Mouse (Mus musculus): ENCODE results near the gene Fam71e1. TPM values are rescaled to one million over a fixed set of nuclear protein-coding genes. Genes with fewer than 3 reads are reported as not detected.
A peak's percentile ranks its signal among the peaks of the same experiment; 100 is the strongest.

Gene Fam71e1
- polyA plus RNA-seq (2014; fragmentation: Nextera tagmentation; extraction: Ambion mirVana), result 8.7 and 9.2 TPM in 2 replicates

- H3K9me3 ChIP-seq (ENCODE audit: control insufficient read depth, low read length), result no peaks in the 10 kb centered on the region
- peaks cover 9% of the 10 kb centered on the region; the same call in 1 of the 2 replicates for H3K27me3 ChIP-seq (ENCODE audit: control insufficient read depth, insufficient read depth, low read length)
- H3K4me3 ChIP-seq (ENCODE audit: control insufficient read depth in 1 of 2, insufficient read depth in 1 of 2, low read depth in 1 of 2, low read length in 2 of 2), result peak within 1 kb of the TSS; percentile 69 to 76
- peak within 1 kb of the TSS; percentile 85 for H3K4me2 ChIP-seq (ENCODE audit: low read length)
- under 1% methylated on average over 58 of the region's 58 CpGs for WGBS
- peak; percentile 91 for ATAC-seq (ENCODE audit: insufficient number of reproducible peaks, insufficient read depth, low FRiP score, low read depth)
- peaks cover 31% of the 10 kb centered on the region for H3K36me3 ChIP-seq (ENCODE audit: control insufficient read depth, insufficient read depth, low read length)
- H3K9ac ChIP-seq (ENCODE audit: low read length), result peak within 1 kb of the TSS; percentile 83
- peak within 1 kb of the TSS; percentile 79 to 91 for H3K27ac ChIP-seq (replicated peaks in 1 of 2; ENCODE audit: control insufficient read depth in 1 of 2, insufficient read depth in 1 of 2, low read depth in 2 of 2, low read length in 2 of 2)
- peaks cover 7 to 8% of the 10 kb centered on the region in 2 experiments for H3K4me1 ChIP-seq (ENCODE audit: control insufficient read depth in 2 of 2, insufficient read depth in 2 of 2, low read length in 2 of 2)
Measured at GRCm38 (mm10) chr7:44495992-44496770, at the start of gene Fam71e1, which contains the start of gene Emc10. Gene Fam71e1, plus strand, starts transcription at chr7:44496581. Gene Emc10, minus strand, starts transcription at chr7:44496529.

DNA sequence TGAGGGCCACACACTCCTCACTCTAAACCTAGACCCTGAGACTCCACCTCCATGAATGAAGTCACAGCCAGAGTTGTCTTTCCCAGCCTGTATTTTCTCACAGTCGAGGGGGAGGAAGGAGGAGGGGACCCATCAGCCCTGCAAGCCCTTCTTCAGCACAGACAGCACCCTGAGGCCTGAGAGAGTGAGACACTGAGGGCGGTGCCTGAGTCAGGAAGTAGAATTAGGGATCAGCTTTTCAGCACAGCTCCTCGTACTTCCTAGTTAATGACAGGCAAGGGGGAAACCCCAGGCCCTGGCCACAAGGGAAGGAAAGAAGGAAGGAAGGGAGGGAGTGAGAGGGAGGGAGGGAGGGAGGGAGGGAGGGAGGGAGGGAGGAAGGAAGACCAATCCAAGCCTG is 43.1 kb upstream of the Fam71e1 start:
- Histone ChIP-seq H3K27ac (replicated peaks in 1 of 2; ENCODE audit: control insufficient read depth in 1 of 2, insufficient read depth in 1 of 2, low read depth in 2 of 2, low read length in 2 of 2) (peak overlapping the region in 1 of 2 experiments; percentile 44; a peak in 1 of 4 replicates), H3K36me3 (ENCODE audit: control insufficient read depth, insufficient read depth, low read length) (peaks cover 22% of the 10 kb centered on the region; the same call in 1 of the 2 replicates), H3K4me3 (ENCODE audit: control insufficient read depth in 1 of 2, insufficient read depth in 1 of 2, low read depth in 1 of 2, low read length in 2 of 2) (no peak overlapping the region), H3K9me3 (ENCODE audit: control insufficient read depth, low read length) (no peaks in the 10 kb centered on the region), H3K4me1 (ENCODE audit: control insufficient read depth in 2 of 2, insufficient read depth in 2 of 2, low read length in 2 of 2) (peaks cover 6 to 9% of the 10 kb centered on the region in 2 experiments; a peak in 2 of 4 replicates), H3K27me3 (ENCODE audit: control insufficient read depth, insufficient read depth, low read length) (no peaks in the 10 kb centered on the region), H3K4me2 (ENCODE audit: low read length) (no peak overlapping the region), H3K9ac (ENCODE audit: low read length) (peak overlapping the region; percentile 38)
- ATAC-seq (ENCODE audit: insufficient number of reproducible peaks, insufficient read depth, low FRiP score, low read depth), result peak; percentile 28; the same call in 1 of the 2 replicates
- WGBS, result 11% methylated on average over 3 of the region's 3 CpGs

- no peak overlapping the region for H3K27ac ChIP-seq (replicated peaks in 1 of 2; ENCODE audit: control insufficient read depth in 1 of 2, insufficient read depth in 1 of 2, low read depth in 2 of 2, low read length in 2 of 2)
- H3K27me3 ChIP-seq (ENCODE audit: control insufficient read depth, insufficient read depth, low read length), result peaks cover 11% of the 10 kb centered on the region
- H3K9ac ChIP-seq (ENCODE audit: low read length), result no peak overlapping the region
- no peak overlapping the region for H3K4me2 ChIP-seq (ENCODE audit: low read length)
- no peak overlapping the region for H3K4me3 ChIP-seq (ENCODE audit: control insufficient read depth in 1 of 2, insufficient read depth in 1 of 2, low read depth in 1 of 2, low read length in 2 of 2)
- H3K36me3 ChIP-seq (ENCODE audit: control insufficient read depth, insufficient read depth, low read length), result peaks cover 10% of the 10 kb centered on the region
- ATAC-seq (ENCODE audit: insufficient number of reproducible peaks, insufficient read depth, low FRiP score, low read depth), result no peak
- H3K4me1 ChIP-seq (ENCODE audit: control insufficient read depth in 2 of 2, insufficient read depth in 2 of 2, low read length in 2 of 2), result peaks cover 6 to 9% of the 10 kb centered on the region in 2 experiments; a peak in 2 of 4 replicates
- WGBS, result 91% methylated on average over 1 of the region's 1 CpGs
- H3K9me3 ChIP-seq (ENCODE audit: control insufficient read depth, low read length), result no peaks in the 10 kb centered on the region
Measured at GRCm38 (mm10) chr7:44456302-44456701, 40.1 kb upstream of the Fam71e1 start.

DNA sequence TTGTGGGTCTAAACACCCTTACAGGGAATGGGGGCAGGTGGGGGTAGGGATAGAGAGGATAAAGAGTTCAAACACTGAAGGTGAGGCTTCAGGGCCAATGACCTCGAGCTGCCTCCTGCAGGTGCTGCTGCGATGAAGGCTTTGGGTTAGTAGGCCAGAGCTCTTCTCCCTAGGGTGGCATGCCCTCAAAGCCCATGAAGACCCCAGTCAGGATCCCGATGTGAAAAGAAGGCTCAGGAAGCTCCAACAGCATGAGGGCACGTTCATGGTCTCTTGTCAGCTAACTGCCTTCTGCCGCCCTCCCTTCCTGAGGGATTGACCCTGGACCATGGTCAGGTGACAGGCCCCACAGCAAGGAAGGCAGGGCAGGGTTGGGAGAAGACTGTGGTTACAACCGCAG is 36.3 kb upstream of the Fam71e1 start:
- peaks cover 27% of the 10 kb centered on the region for H3K27me3 ChIP-seq (ENCODE audit: control insufficient read depth, insufficient read depth, low read length)

DNA sequence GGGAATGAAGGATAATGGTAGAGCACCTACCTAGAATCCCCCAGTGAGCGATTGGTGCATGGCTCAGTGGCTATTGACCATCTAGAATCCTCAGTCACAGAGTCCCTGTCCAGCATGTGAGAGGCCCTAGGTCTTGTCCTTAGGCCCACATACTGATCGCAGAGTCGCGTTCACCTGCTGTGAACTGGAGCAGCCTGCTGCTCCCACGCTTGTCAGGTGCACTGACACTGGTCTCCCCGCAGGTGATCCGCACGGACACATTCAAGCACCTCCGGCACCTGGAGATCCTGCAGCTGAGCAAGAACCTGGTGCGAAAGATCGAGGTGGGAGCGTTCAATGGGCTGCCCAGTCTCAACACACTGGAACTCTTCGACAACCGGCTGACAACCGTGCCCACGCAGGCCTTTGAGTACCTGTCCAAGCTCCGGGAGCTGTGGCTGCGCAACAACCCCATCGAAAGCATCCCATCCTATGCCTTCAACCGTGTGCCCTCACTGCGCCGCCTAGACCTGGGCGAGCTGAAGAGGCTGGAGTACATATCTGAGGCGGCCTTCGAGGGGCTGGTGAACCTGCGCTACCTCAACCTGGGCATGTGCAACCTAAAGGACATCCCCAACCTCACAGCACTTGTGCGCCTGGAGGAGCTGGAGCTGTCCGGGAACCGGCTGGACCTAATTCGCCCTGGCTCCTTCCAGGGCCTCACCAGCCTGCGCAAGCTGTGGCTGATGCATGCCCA is 35.4 kb upstream of the Fam71e1 start:
- no peak for ATAC-seq (ENCODE audit: insufficient number of reproducible peaks, insufficient read depth, low FRiP score, low read depth)
- peaks cover 27% of the 10 kb centered on the region for H3K27me3 ChIP-seq (ENCODE audit: control insufficient read depth, insufficient read depth, low read length)
- H3K9ac ChIP-seq (ENCODE audit: low read length), result no peak overlapping the region
- no peak overlapping the region for H3K4me3 ChIP-seq (ENCODE audit: control insufficient read depth in 1 of 2, insufficient read depth in 1 of 2, low read depth in 1 of 2, low read length in 2 of 2)
- no peaks in the 10 kb centered on the region for H3K9me3 ChIP-seq (ENCODE audit: control insufficient read depth, low read length)
- H3K27ac ChIP-seq (replicated peaks in 1 of 2; ENCODE audit: control insufficient read depth in 1 of 2, insufficient read depth in 1 of 2, low read depth in 2 of 2, low read length in 2 of 2), result no peak overlapping the region
- 81% methylated on average over 31 of the region's 31 CpGs for WGBS
- peaks cover 24% of the 10 kb centered on the region for H3K36me3 ChIP-seq (ENCODE audit: control insufficient read depth, insufficient read depth, low read length)
- peaks cover 8 to 10% of the 10 kb centered on the region in 2 experiments; a peak in 3 of 4 replicates for H3K4me1 ChIP-seq (ENCODE audit: control insufficient read depth in 2 of 2, insufficient read depth in 2 of 2, low read length in 2 of 2)
- no peak overlapping the region for H3K4me2 ChIP-seq (ENCODE audit: low read length)

More for the DNA sequence above, 36.3 kb upstream of the Fam71e1 start:
- H3K36me3 ChIP-seq (ENCODE audit: control insufficient read depth, insufficient read depth, low read length), result peaks cover 24% of the 10 kb centered on the region
- H3K9ac ChIP-seq (ENCODE audit: low read length), result no peak overlapping the region
- no peak overlapping the region for H3K4me2 ChIP-seq (ENCODE audit: low read length)
- WGBS, result 75% methylated on average over 6 of the region's 6 CpGs
- H3K4me1 ChIP-seq (ENCODE audit: control insufficient read depth in 2 of 2, insufficient read depth in 2 of 2, low read length in 2 of 2), result peaks cover 6 to 9% of the 10 kb centered on the region in 2 experiments; a peak in 3 of 4 replicates
- H3K4me3 ChIP-seq (ENCODE audit: control insufficient read depth in 1 of 2, insufficient read depth in 1 of 2, low read depth in 1 of 2, low read length in 2 of 2), result no peak overlapping the region
- ATAC-seq (ENCODE audit: insufficient number of reproducible peaks, insufficient read depth, low FRiP score, low read depth), result no peak
- no peak overlapping the region for H3K27ac ChIP-seq (replicated peaks in 1 of 2; ENCODE audit: control insufficient read depth in 1 of 2, insufficient read depth in 1 of 2, low read depth in 2 of 2, low read length in 2 of 2)
- H3K9me3 ChIP-seq (ENCODE audit: control insufficient read depth, low read length), result no peaks in the 10 kb centered on the region

GRCm38 (mm10) chr7:44461503-44462217 is 34.7 kb upstream of the Fam71e1 start:
- H3K9ac ChIP-seq (ENCODE audit: low read length), result no peak overlapping the region
- H3K4me3 ChIP-seq (ENCODE audit: control insufficient read depth in 1 of 2, insufficient read depth in 1 of 2, low read depth in 1 of 2, low read length in 2 of 2), result no peak overlapping the region
- H3K9me3 ChIP-seq (ENCODE audit: control insufficient read depth, low read length), result no peaks in the 10 kb centered on the region
- H3K4me2 ChIP-seq (ENCODE audit: low read length), result peak overlapping the region; percentile 62; the same call in 1 of the 2 replicates
- peaks cover 24% of the 10 kb centered on the region for H3K36me3 ChIP-seq (ENCODE audit: control insufficient read depth, insufficient read depth, low read length)
- ATAC-seq (ENCODE audit: insufficient number of reproducible peaks, insufficient read depth, low FRiP score, low read depth), result no peak
- peaks cover 8 to 10% of the 10 kb centered on the region in 2 experiments; a peak in 3 of 4 replicates for H3K4me1 ChIP-seq (ENCODE audit: control insufficient read depth in 2 of 2, insufficient read depth in 2 of 2, low read length in 2 of 2)
- H3K27ac ChIP-seq (replicated peaks in 1 of 2; ENCODE audit: control insufficient read depth in 1 of 2, insufficient read depth in 1 of 2, low read depth in 2 of 2, low read length in 2 of 2), result no peak overlapping the region
- 65% methylated on average over 54 of the region's 57 CpGs for WGBS
- H3K27me3 ChIP-seq (ENCODE audit: control insufficient read depth, insufficient read depth, low read length), result peaks cover 27% of the 10 kb centered on the region
